Mouse (Mus musculus) small intestine, adult 2 months (tissue): ENCODE measurements around the gene Pnisr. TPM values are rescaled to one million over a fixed set of nuclear protein-coding genes. Genes with fewer than 3 reads are reported as not detected.

Experiments
- H3K27ac ChIP-seq: fragments of 200-500 bp; 2 replicates; pipeline ENCODE4 v1.5.1; 2012; ENCODE audit warnings: low read depth, low read length, control low read depth, inconsistent platforms; ENCODE audit not compliant: insufficient read depth
- H3K27me3 ChIP-seq: fragments of 200-500 bp; 2 replicates; pipeline ENCODE4 v1.6.1; 2012; ENCODE audit warnings: mild to moderate bottlenecking, moderate library complexity, low read length, inconsistent platforms; ENCODE audit not compliant: control insufficient read depth, insufficient read depth
- H3K36me3 ChIP-seq: fragments of 200-500 bp; 2 replicates; pipeline ENCODE4 v1.6.1; 2012; ENCODE audit warnings: mild to moderate bottlenecking, low read length, control low read depth, inconsistent platforms; ENCODE audit not compliant: control insufficient read depth, insufficient read depth
- H3K4me1 ChIP-seq: fragments of 200-500 bp; 2 replicates; pipeline ENCODE4 v1.6.1; 2012; ENCODE audit warnings: low read length, inconsistent platforms, mixed read lengths; ENCODE audit not compliant: control insufficient read depth, insufficient read depth, insufficient read length
- H3K4me3 ChIP-seq: fragments of 200-500 bp; 2 replicates; pipeline ENCODE4 v1.5.1; 2012; ENCODE audit warnings: low read depth, mild to moderate bottlenecking, control low read depth, inconsistent platforms, low read length, moderate library complexity
- CTCF ChIP-seq: fragments of 200-500 bp; IDR thresholded peaks from 2 replicates; pipeline ENCODE4 v1.5.1; 2012; ENCODE audit warnings: low read depth, mild to moderate bottlenecking, control low read depth, inconsistent platforms, low read length, moderate library complexity, mixed read lengths; ENCODE audit not compliant: insufficient replicate concordance, insufficient read length; ENCODE audit errors: extremely low read depth
- POLR2A ChIP-seq: fragments of 200-500 bp; IDR thresholded peaks from 2 replicates; pipeline ENCODE4 v1.6.1; 2012; ENCODE audit warnings: low read depth, mild to moderate bottlenecking, control low read depth, inconsistent platforms, low read length, moderate library complexity
- WGBS: fragments of 180-500 bp; shearing (Covaris S2); methylation state at CpG from one replicate; pipeline ENCODE4 v1.1.7; 2018; 5-methylcytosine and 5-hydroxymethylcytosine counted together
- polyA plus RNA-seq: library from polyadenylated mRNA; depleted of rRNA; stranded (reverse); fragments of >200 nt; gene quantifications from 2 replicates; pipeline ENCODE4 v1.2.3, GENCODE M21; 2012

Pnisr gene
- polyA plus RNA-seq, 1 experiment = 13.4 TPM

- no peaks in the 10 kb centered on the region for H3K4me1 ChIP-seq
- no peak overlapping the region for H3K27ac ChIP-seq
- 83% methylated on average over 2 of the region's 2 CpGs for WGBS
- TF ChIP-seq CTCF (no peak), POLR2A (no peak)
- H3K36me3 ChIP-seq = peaks cover 35% of the 10 kb centered on the region
- no peak overlapping the region for H3K4me3 ChIP-seq
- H3K27me3 ChIP-seq = no peaks in the 10 kb centered on the region
Observed at GRCm38 (mm10) chr4:21826616-21827015, 20.8 kb upstream of the Pnisr start.

GRCm38 (mm10) chr4:21832844-21833243 is 14.5 kb upstream of the Pnisr start:
- TF ChIP-seq POLR2A = no peak
- no peak for TF ChIP-seq CTCF
- no peak overlapping the region for H3K4me3 ChIP-seq
- no peaks in the 10 kb centered on the region for H3K27me3 ChIP-seq
- H3K27ac ChIP-seq = no peak overlapping the region
- peaks cover 21% of the 10 kb centered on the region for H3K36me3 ChIP-seq
- WGBS = 97% methylated on average over 8 of the region's 8 CpGs
- H3K4me1 ChIP-seq = no peaks in the 10 kb centered on the region

DNA sequence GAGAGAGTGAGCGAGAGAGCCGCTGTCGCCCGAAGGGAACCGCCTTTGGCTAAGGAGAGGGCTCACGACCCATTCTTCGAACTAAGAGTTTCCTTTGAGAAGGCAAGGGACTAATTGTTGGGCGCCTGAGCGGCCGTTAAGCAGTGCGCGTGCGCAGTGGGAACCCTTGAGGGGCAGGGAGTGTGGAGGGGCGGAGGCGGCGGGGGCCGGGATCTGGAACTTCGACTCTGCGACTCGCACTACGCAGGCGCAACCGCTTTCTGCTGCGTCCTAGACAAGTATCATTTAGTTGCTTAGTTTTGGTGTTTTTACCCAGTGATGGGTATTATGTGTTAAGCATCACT is 876 bp downstream of the Pnisr start:
- Histone ChIP-seq H3K36me3 (0 out of 2 replicates have a peak, but pooled peaks cover under 1% of the 10 kb centered on the region), H3K4me1 (peaks cover 2% of the 10 kb centered on the region; the same call in 1 of the 2 replicates), H3K27me3 (no peaks in the 10 kb centered on the region), H3K4me3 (peak overlapping the region; percentile 93), H3K27ac (peak overlapping the region; percentile 89)
- no peak for TF ChIP-seq CTCF
- TF ChIP-seq POLR2A = no peak
- WGBS = under 1% methylated on average over 24 of the region's 24 CpGs

DNA sequence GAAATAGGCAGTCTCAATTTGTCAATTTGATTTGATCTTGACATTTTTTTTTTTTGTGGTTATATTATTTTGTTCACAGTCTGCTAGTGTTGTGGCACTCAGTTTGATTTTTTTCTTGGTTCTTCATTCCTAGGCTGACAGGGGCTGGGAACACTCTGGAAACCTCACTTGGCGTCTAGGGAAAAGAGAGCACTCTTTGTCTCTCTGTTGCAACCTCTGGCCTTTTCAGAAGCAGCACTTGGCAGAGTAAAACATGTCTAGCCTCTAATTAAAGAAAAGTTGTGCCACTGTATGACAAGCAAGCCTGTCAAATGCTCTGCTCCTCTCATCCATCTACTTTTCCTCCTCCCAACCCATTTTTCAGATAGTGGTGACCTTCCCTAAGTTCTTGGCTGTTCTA is 10.1 kb downstream of the Pnisr start:
- TF ChIP-seq CTCF (no peak), POLR2A (no peak)
- H3K36me3 ChIP-seq = peaks cover 49% of the 10 kb centered on the region
- no peaks in the 10 kb centered on the region for H3K27me3 ChIP-seq
- 85% methylated on average over 1 of the region's 1 CpGs for WGBS
- H3K4me1 ChIP-seq = no peaks in the 10 kb centered on the region
- no peak overlapping the region for H3K4me3 ChIP-seq
- no peak overlapping the region for H3K27ac ChIP-seq

- no peak for TF ChIP-seq CTCF
- no peak for TF ChIP-seq POLR2A
Observed at GRCm38 (mm10) chr4:21865226-21865625, 17.8 kb downstream of the Pnisr start.

GRCm38 (mm10) chr4:21878776-21879175 is 31.4 kb downstream of the Pnisr start:
- H3K36me3 ChIP-seq = peaks cover 19% of the 10 kb centered on the region
- no peak for TF ChIP-seq POLR2A
- H3K4me3 ChIP-seq = no peak overlapping the region
- no peaks in the 10 kb centered on the region for H3K27me3 ChIP-seq
- no peak overlapping the region for H3K27ac ChIP-seq
- 6% methylated on average over 6 of the region's 6 CpGs for WGBS
- H3K4me1 ChIP-seq = 0 out of 2 replicates have a peak, but pooled peaks cover 2% of the 10 kb centered on the region

More at GRCm38 (mm10) chr4:21865226-21865625, 17.8 kb downstream of the Pnisr start:
- Histone ChIP-seq H3K36me3 (peaks cover 50% of the 10 kb centered on the region), H3K27me3 (no peaks in the 10 kb centered on the region), H3K4me3 (no peak overlapping the region), H3K4me1 (no peaks in the 10 kb centered on the region), H3K27ac (no peak overlapping the region)
- 92% methylated on average over 1 of the region's 1 CpGs for WGBS

DNA sequence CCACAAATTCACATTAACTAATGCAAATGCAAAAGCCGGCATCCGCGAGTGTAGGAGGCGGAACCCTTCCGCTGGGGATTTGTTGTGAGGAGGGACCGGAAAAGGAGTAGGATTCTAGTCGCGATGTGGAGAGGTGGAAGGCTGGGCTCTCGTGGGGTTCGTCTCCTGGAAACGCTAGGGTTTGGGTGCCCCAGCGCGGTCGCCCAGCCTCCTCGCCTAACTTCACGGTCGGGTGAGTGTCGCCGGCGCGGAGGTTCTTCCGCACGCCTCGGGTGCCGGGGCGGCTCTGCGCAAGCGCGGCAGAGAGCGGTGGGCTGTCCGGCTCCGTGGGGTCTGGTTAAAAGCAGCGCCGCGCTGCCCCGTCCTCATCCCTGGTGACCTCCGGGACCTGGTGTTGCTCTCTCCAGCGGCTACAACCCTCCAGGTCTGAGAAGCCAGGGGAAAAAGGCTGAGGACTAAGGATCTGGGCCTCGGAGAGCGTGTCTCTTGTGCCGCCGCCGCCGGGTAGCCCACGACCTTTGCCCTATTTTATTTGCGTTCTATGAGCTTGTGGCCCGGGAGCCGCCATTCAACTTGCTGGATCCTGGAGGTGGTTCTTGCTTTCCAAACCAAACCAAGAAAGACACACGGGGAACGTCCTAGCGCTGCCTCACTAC is 32.3 kb downstream of the Pnisr start, which contains the start of gene Coq3:
Gene Coq3, plus strand, starts transcription at position 109 of the 656 bp plus-strand sequence.
- H3K4me1 ChIP-seq = 0 out of 2 replicates have a peak, but pooled peaks cover 2% of the 10 kb centered on the region
- no peaks in the 10 kb centered on the region for H3K27me3 ChIP-seq
- peaks cover 12% of the 10 kb centered on the region for H3K36me3 ChIP-seq
- peak within 1 kb of the TSS; percentile 81 for H3K4me3 ChIP-seq
- H3K27ac ChIP-seq = peak within 1 kb of the TSS; percentile 94
- WGBS = under 1% methylated on average over 51 of the region's 51 CpGs
- peak; percentile 41; the same call in 1 of the 2 replicates for TF ChIP-seq POLR2A
- TF ChIP-seq CTCF = no peak
